Mouse (Mus musculus): Measurements from ENCODE around the gene Tead1. TPM values are rescaled to one million over a fixed set of nuclear protein-coding genes. Genes with fewer than 3 reads are reported as not detected.

Tead1 gene
- total RNA-seq, 2 experiments from 2014 or later = 32.2 to 33.0 TPM

DNA sequence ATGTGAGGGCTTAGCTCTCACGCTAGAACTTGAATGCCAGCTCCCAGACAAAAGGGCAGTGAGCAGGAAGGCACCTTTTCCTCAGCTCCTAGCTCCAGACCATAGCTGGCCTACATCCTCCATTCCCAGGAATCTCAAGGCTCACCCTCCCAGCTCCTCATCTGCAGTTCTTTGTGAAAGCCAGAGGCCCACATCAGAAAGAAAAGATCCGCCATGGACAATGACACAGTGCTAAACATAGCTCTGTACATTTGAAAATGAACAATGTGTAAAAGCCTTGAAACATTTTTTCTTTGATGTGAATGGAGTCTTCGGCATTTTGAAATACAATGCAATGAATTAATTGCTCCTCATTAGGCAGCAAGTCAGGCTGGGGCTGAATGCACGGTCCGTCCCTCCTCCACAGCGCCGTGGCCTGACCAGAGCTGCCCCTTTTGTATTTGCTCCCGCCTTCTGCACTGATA lies 172.2 kb downstream of the Tead1 start:
- DNase-seq (ENCODE audit: low spot score in 2 of 2) = no peak

DNA sequence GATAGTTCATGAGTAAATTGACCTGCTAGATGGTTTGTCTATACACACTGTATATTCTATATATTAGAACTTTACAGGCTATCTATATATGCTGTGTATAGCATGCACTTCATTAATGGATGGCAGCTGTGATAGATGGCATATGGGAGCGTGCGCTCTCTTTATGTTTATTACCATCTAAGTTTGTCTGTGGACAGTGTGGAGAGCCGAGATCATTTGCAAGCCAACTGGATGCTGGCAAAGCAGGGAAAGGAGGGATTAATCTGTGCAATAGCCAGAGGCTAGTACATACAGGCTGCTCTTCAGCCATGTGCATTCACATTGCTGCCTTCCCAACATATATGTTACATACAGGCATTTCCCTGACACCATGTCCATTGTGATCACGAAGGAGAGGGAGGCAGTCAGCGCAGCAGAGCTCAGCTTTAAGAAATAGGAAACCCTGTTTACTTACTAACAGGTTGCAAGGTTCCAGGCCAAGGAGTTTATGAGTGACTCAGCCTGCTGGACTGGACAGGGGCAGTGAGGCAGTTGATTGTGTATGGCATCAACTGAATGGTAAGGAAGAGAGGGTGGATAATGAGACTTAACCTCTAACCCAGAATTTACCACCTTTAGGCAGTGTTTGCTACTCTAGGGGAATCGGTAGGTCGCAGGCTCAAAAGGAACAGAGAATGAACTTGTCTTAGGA lies 173.2 kb downstream of the Tead1 start:
- DNase-seq (ENCODE audit: low spot score in 2 of 2) = no peak

GRCm38 (mm10) chr7:112853857-112854256 lies 174.7 kb downstream of the Tead1 start:
- no peak for DNase-seq (ENCODE audit: low spot score in 2 of 2)

DNA sequence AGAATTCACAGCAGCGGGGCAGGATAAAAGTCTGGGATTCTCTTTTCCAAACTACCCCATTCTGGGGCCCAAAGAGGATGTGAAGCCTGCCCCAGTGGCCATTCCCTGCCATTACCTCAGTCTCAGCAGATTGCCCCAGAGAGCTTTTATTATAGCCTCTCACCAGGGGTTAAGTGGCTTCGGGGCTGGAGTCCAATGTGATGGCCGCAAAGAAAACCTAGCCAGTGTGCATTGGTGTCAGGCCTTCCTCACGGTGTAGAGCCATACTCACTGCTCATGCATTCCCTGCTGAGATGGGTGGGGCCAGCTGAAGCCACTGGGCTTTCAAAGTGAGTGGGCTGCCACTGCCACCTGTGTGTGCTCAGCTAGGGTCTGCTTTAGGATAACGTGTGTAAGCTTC lies 175.4 kb downstream of the Tead1 start:
- no peak for DNase-seq (ENCODE audit: low spot score in 2 of 2)

DNA sequence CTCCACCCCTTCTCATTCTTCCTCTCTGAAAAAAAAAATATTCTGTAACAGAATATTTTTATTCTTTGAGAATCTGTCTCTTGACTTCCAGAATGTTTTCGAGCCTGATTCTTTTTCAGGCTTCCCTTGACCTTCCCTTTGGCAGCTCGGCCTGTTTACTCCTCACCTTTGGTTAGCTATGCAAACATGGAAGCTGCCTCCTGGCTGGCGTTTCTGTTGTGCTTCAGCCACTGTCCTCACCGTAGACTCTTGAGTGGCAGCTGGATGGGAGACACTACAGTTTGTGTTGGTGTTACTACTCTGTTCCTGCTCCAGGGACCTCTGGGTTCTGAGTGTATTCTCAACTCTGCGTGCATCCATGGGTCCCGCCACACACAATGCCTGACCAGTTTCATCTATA lies 176.3 kb downstream of the Tead1 start:
- no peak for DNase-seq (ENCODE audit: low spot score in 2 of 2)

DNA sequence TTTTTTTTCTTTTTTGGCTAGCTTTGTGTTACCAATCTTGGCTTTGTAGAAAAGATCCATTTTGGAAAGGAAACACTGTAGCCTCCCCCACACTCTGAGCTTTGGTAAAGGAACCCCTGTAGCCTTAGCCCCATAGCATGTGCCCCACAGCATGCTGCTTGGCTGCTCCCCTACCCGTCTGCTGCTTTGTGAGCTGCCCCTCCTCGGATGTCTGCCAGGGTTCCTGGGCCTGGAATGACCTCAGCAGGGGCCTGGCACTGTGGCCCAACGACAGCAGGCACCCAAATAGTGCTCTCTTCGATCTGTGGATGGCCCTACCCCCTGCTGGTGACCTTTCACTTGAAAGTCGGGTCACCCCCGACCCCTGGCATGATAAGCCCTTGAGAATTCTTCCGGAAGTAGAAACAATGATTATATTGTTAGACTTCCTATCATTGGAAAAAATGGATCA lies 177.0 kb downstream of the Tead1 start:
- DNase-seq (ENCODE audit: low spot score in 2 of 2) = peak; percentile 58 to 71

DNA sequence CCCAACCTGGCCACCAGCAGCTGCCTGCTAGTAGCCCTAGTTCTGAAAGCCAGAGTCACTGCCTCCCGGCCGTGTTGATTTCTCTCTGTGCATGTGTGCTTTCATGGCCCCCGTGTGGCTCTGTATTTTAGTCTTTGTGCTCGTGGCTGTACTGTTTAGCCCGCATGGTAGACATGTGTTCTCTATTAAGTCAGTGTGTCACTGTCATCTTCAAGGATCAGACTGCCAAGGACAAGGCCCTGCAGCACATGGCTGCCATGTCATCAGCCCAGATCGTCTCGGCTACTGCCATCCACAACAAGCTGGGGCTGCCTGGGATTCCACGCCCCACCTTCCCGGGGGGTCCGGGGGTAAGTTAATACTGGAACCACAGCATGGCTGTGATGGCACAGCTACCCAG lies 177.5 kb downstream of the Tead1 start:
- no peak for DNase-seq (ENCODE audit: low spot score in 2 of 2)

GRCm38 (mm10) chr7:112859887-112860286 lies 180.8 kb downstream of the Tead1 start:
- no peak for DNase-seq (ENCODE audit: low spot score in 2 of 2)

- DNase-seq (ENCODE audit: low spot score in 2 of 2) = peak in 1 of 2 experiments; percentile 33
These were observed 183.0 kb downstream of the Tead1 start for GRCm38 (mm10) chr7:112862086-112862485.

DNA sequence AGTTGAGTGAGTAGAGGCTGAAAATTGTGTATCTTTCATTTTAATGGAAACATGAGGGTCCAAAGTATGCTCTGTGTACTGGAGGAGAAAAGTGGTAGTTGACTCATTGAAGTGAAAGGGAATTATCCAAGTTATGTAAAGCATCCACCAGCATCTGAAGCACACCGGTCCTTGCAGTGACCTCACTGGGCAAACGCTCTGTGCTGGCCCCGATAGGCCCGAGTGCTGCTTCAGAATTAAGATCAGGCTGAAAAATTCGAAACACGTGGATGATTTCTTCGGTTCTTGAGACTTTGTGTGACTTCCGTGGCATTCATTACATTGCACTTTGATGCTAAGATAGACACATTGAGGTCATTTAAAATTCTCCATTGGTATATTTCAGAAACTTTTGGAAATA lies 185.1 kb downstream of the Tead1 start:
- DNase-seq (ENCODE audit: low spot score in 2 of 2) = no peak

DNA sequence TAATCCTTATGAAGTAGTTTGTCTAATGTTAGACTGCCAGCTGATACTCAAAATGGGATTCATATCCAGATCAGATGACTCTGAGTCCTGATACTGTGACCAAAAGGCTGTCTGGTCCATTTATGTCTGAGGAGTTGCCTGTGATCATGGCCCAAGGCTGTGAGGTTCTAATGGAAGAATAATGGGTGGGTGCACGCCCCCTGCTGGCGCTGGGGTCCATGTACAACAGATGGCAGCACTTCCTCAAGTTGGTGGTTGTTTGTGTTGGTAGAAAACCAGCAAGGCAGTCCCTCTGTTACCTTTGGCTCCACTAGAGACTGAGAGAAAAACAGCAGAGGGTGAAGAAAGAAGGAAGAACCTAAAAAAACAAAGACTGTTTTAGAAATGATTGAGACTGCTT lies 186.6 kb downstream of the Tead1 start:
- peak; percentile 69 to 80 for DNase-seq (ENCODE audit: low spot score in 2 of 2)

DNA sequence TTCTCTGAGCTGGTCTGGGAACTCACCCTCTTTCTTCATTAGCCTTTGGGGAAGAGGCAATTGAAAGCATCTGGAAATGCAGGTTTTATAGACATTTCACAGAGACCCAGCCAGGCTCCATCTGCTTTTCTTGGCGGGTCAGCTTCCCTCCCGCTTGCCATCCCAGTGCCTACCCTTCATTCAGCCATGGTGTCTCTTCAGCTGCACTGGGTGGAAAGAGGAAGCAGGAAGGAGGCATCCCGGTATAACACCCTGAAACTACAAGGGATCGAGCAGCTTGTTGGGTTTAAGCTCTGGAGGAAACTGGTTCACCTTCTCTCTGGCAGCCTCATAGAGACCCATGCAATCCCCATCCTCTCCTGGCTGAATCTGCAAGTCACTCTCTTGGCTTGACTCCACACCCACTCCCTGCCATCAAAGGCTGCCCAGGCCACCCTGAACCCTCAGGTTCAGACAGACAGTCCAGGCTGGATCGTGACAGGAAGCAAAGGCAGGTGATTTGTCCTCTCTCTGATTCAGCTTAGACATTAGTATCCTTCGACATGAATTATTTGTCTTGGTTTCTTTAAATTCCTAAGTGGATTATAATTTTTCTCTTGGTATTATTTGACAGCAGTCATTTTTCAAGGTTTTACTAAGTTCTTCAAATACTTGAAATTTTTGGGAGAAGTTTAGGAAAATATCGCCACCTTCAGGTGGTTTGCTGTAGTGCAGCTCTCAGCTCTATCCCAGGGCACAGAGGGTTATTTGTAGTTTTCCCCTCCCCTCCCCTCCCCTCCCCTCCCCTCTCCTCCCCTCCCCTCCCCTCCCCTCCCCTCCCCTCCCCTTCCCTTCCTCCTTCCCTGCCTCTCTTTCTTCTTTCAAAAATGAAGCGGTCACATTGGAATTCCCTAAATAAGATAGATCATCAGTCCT lies 189.7 kb downstream of the Tead1 start:
- peak; percentile 80 to 83 for DNase-seq (ENCODE audit: low spot score in 2 of 2)

DNA sequence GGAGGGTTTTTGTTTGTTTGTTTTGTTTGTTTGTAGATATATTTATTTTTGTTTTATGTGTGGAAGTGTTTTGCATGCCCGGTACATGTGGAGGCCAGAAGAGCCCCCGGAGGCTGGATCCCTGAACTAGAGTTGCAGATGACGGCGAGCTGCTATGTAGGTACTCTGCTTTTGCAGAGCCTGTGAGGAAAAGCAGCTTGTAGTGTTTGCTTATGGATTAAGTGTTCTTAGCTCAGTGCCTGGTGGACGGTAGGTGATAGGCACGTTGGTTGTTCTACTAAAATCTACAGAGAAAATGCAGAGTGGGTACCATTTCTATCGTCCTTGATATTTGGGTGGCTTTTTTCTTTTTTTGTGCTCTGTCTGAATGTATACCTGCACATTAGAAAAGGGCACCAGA lies 192.6 kb downstream of the Tead1 start:
- DNase-seq (ENCODE audit: low spot score in 2 of 2) = no peak

DNA sequence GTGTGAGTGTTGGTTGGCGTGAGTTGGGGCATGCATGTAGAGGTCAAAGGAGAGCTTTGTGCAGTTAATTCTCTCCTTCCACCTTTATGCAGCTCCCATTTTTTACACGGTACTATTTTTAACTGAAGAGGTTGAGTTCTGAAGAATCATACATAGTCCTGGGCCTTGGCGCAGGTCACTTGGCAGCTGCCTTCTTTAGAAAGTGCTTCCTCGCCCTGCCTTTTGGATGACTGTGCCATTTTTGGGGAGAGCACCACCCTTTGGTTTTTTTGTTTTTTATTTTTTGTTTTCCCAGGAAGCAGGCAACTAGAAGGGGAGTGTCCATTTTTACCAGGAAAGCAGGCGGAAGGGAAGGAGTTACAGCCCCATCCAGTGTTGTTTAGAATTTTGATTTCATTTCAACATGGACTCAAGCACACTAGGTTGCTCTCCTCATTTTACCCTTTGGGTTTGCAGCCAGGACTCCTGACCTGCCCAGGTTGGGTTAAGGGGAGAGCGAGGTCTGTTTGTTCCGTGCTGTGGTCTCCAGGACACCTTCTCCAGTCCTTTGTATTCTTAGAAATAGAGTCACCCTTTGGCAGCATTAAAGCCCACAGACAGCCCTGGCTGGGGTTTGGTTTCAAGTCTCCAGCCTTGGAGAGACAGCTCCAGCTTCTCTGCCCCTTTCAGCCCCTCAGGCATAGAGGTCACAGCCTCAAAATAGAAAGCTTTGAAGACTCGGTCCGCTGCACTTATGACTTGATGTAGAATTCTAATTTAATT lies 193.5 kb downstream of the Tead1 start:
- DNase-seq (ENCODE audit: low spot score in 2 of 2) = no peak

DNA sequence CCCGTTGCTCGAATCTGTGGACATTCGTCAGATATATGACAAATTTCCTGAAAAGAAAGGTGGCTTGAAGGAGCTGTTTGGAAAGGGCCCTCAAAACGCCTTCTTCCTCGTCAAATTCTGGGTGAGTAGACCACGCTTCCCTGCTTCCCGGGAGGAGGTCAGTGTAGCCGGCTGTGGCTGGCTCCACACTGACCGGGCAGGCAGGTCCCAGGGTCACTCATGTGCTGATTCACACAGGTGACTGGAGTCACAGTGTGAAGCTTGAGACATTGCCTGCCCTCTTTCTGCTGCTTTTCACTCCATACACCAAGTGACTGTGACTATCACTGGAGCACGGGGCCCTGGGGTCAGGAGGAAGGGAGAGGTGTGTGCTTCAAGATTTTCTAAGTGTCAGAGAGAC lies 197.0 kb downstream of the Tead1 start:
- no peak for DNase-seq (ENCODE audit: low spot score in 2 of 2)

DNA sequence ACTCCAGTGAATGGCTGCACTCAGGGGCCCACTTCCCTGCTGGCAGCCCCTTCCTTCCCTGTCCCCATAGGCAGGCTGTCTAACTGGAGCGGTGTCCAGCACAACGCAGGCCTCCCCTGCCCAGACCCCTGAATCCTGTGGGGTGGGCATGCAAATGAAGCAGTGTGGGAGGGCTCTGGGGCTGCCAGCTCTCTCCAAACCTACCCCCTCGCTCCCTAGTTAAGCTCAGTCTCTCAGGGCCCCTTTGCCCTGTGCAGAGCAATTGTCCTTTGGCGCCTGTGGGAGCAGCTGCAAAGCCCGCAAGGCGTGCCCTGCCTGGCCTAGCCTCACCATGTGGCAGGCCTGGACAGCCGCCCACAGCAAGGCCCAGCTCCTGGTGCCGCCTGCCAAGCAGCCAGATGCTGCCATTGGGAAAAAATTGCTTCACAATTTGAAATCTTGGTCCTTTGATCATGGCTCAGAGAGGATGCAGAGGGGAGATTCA lies 204.7 kb downstream of the Tead1 start:
- DNase-seq (ENCODE audit: low spot score in 2 of 2) = peak; percentile 74 to 80

DNA sequence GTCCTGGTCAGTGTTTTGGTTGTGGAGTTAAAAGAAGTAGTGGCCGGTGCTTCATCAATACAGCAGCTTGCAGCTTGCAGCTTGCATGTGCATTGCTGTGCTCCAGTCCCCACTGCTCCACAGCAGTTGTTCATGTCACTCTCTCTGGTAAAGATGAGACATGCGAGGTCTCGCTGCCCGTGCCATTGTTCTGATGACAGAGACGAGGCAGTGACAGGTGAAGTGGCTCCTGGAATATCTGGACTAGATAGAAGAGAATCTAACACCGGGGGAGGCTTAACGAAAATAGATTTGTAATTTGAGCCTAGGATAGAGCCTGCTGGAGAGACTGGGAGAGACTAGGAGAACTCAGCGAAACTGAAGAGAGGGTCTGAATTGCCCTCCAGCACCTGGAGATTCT lies 206.4 kb downstream of the Tead1 start:
- no peak for DNase-seq (ENCODE audit: low spot score in 2 of 2)

GRCm38 (mm10) chr7:112891883-112892282 lies 212.8 kb downstream of the Tead1 start:
- no peak for DNase-seq (ENCODE audit: low spot score in 2 of 2)

DNA sequence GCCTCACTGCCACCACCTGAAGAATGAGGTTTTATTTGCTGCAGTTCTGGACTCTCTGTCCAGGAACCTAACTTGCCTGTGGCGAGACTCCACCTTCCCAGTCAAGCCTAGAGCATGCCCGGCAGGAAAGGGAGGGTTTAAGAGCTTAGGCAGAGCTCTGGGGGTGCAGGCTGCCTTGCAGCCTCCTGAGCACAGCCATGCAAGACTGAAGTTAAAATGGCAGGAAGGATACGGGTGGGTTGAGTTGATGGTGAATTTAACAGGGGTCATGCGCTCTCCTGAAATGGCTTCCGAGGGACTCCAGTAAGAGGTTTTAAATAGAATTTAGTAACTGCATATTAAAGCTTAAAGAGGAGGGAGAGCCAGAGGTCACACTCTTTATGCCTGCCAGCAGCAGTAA lies 213.5 kb downstream of the Tead1 start:
- no peak for DNase-seq (ENCODE audit: low spot score in 2 of 2)

DNA sequence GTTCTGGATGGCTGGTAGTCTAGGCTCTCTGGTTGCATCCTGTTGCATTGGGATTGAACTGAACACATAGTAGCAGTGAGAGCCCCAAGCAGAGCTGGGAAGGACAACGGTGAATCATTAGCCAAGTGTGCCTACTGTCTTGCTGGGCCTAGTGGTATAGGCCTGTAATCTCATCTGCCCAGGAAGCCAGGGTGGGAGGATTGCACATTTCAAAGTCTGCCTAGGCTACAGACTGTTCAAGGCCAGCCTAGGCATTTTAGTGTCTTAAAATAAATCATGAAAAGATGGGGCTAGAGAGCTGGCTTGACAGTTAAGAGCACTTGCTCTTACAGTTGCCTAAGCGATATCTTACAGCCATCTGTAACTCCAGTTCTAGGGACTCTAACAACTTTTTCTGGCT lies 217.2 kb downstream of the Tead1 start:
- no peak for DNase-seq (ENCODE audit: low spot score in 2 of 2)

DNA sequence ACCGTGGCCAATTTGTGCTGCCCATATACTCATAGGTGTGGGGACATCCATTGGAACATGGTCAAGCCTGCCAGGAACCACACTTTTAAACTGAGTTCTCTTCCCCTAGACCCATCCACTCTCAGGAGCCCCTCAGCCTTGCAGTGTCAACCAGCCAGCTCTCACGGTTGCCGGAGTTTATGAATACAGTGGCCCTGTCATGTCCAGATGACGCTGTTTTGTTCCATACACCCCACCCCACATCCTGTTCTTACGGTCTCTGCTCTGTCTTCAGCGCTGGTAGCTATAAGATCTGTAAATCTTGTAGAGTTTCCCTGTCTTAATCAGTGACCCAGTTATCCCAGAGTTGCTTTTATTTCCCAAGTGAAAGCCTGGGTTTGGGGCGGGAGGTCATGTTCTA lies 222.6 kb downstream of the Tead1 start:
- no peak for DNase-seq (ENCODE audit: low spot score in 2 of 2)

All from layer of hippocampus, postnatal 10 days (tissue).